Mouse (Mus musculus): ENCODE results near the gene Gabbr2. TPM values are rescaled to one million over a fixed set of nuclear protein-coding genes. Genes with fewer than 3 reads are reported as not detected.

The Gabbr2 gene
- polyA plus RNA-seq, 1 experiment from 2014 or later, result 0.03 TPM

- Histone ChIP-seq H3K27ac (ENCODE audit: low read length) (peak overlapping the region; percentile 10; the same call in 1 of the 2 replicates), H3K36me3 (ENCODE audit: control insufficient read depth, insufficient read depth) (no peaks in the 10 kb centered on the region), H3K27me3 (ENCODE audit: control insufficient read depth, insufficient read depth, low read length) (no peaks in the 10 kb centered on the region), H3K4me3 (ENCODE audit: low read length) (no peak overlapping the region), H3K4me1 (ENCODE audit: control insufficient read depth, insufficient read depth, low read length) (peaks cover 13% of the 10 kb centered on the region), H3K4me2 (ENCODE audit: low read depth, low read length) (peak overlapping the region; percentile 32; the same call in 1 of the 2 replicates), H3K9me3 (replicated peaks; ENCODE audit: control insufficient read depth, low read length) (no peaks in the 10 kb centered on the region), H3K9ac (ENCODE audit: low read length) (peak overlapping the region; percentile 33; the same call in 1 of the 2 replicates)
- WGBS, result 15% methylated on average over 13 of the region's 13 CpGs
- ATAC-seq (replicated peaks; ENCODE audit: extremely low read depth, insufficient read depth, low FRiP score), result peak; percentile 84
Measured at GRCm38 (mm10) chr4:46858899-46859298, 132.8 kb downstream of the Gabbr2 start.

- ATAC-seq (replicated peaks; ENCODE audit: extremely low read depth, insufficient read depth, low FRiP score), result no peak
- Histone ChIP-seq H3K4me2 (ENCODE audit: low read depth, low read length) (no peak overlapping the region), H3K9ac (ENCODE audit: low read length) (no peak overlapping the region), H3K27me3 (ENCODE audit: control insufficient read depth, insufficient read depth, low read length) (no peaks in the 10 kb centered on the region), H3K4me1 (ENCODE audit: control insufficient read depth, insufficient read depth, low read length) (peaks cover 13% of the 10 kb centered on the region), H3K36me3 (ENCODE audit: control insufficient read depth, insufficient read depth) (no peaks in the 10 kb centered on the region), H3K9me3 (replicated peaks; ENCODE audit: control insufficient read depth, low read length) (no peaks in the 10 kb centered on the region), H3K4me3 (ENCODE audit: low read length) (no peak overlapping the region), H3K27ac (ENCODE audit: low read length) (no peak overlapping the region)
- WGBS, result 85% methylated on average over 8 of the region's 8 CpGs
Measured at GRCm38 (mm10) chr4:46856145-46856544, 135.5 kb downstream of the Gabbr2 start.

GRCm38 (mm10) chr4:46854686-46855385 lies 136.8 kb downstream of the Gabbr2 start:
- 71% methylated on average over 23 of the region's 23 CpGs for WGBS
- Histone ChIP-seq H3K36me3 (ENCODE audit: control insufficient read depth, insufficient read depth) (no peaks in the 10 kb centered on the region), H3K4me1 (ENCODE audit: control insufficient read depth, insufficient read depth, low read length) (peaks cover 13% of the 10 kb centered on the region), H3K4me2 (ENCODE audit: low read depth, low read length) (no peak overlapping the region), H3K27ac (ENCODE audit: low read length) (no peak overlapping the region), H3K9ac (ENCODE audit: low read length) (no peak overlapping the region), H3K4me3 (ENCODE audit: low read length) (no peak overlapping the region), H3K9me3 (replicated peaks; ENCODE audit: control insufficient read depth, low read length) (peaks cover 4% of the 10 kb centered on the region), H3K27me3 (ENCODE audit: control insufficient read depth, insufficient read depth, low read length) (no peaks in the 10 kb centered on the region)
- no peak for ATAC-seq (replicated peaks; ENCODE audit: extremely low read depth, insufficient read depth, low FRiP score)

- no peak for ATAC-seq (replicated peaks; ENCODE audit: extremely low read depth, insufficient read depth, low FRiP score)
- Histone ChIP-seq H3K4me3 (ENCODE audit: low read length) (no peak overlapping the region), H3K27ac (ENCODE audit: low read length) (no peak overlapping the region), H3K9ac (ENCODE audit: low read length) (no peak overlapping the region), H3K27me3 (ENCODE audit: control insufficient read depth, insufficient read depth, low read length) (no peaks in the 10 kb centered on the region), H3K9me3 (replicated peaks; ENCODE audit: control insufficient read depth, low read length) (peaks cover 4% of the 10 kb centered on the region), H3K36me3 (ENCODE audit: control insufficient read depth, insufficient read depth) (no peaks in the 10 kb centered on the region), H3K4me1 (ENCODE audit: control insufficient read depth, insufficient read depth, low read length) (peaks cover 8% of the 10 kb centered on the region), H3K4me2 (ENCODE audit: low read depth, low read length) (no peak overlapping the region)
- WGBS, result 58% methylated on average over 12 of the region's 12 CpGs
Measured at GRCm38 (mm10) chr4:46853852-46854460, 137.7 kb downstream of the Gabbr2 start.

GRCm38 (mm10) chr4:46847745-46848144 lies 143.9 kb downstream of the Gabbr2 start:
- no peak for ATAC-seq (replicated peaks; ENCODE audit: extremely low read depth, insufficient read depth, low FRiP score)
- no peaks in the 10 kb centered on the region for H3K4me1 ChIP-seq (ENCODE audit: control insufficient read depth, insufficient read depth, low read length)

GRCm38 (mm10) chr4:46846396-46846795 lies 145.3 kb downstream of the Gabbr2 start:
- no peaks in the 10 kb centered on the region for H3K4me1 ChIP-seq (ENCODE audit: control insufficient read depth, insufficient read depth, low read length)
- H3K9ac ChIP-seq (ENCODE audit: low read length), result no peak overlapping the region
- ATAC-seq (replicated peaks; ENCODE audit: extremely low read depth, insufficient read depth, low FRiP score), result no peak
- H3K36me3 ChIP-seq (ENCODE audit: control insufficient read depth, insufficient read depth), result no peaks in the 10 kb centered on the region
- H3K4me2 ChIP-seq (ENCODE audit: low read depth, low read length), result no peak overlapping the region
- WGBS, result 95% methylated on average over 10 of the region's 10 CpGs
- no peak overlapping the region for H3K27ac ChIP-seq (ENCODE audit: low read length)
- H3K4me3 ChIP-seq (ENCODE audit: low read length), result no peak overlapping the region
- H3K9me3 ChIP-seq (replicated peaks; ENCODE audit: control insufficient read depth, low read length), result peaks cover 10% of the 10 kb centered on the region
- H3K27me3 ChIP-seq (ENCODE audit: control insufficient read depth, insufficient read depth, low read length), result no peaks in the 10 kb centered on the region

More at GRCm38 (mm10) chr4:46847745-46848144, 143.9 kb downstream of the Gabbr2 start:
- Histone ChIP-seq H3K4me2 (ENCODE audit: low read depth, low read length) (no peak overlapping the region), H3K36me3 (ENCODE audit: control insufficient read depth, insufficient read depth) (no peaks in the 10 kb centered on the region), H3K4me3 (ENCODE audit: low read length) (no peak overlapping the region), H3K9ac (ENCODE audit: low read length) (no peak overlapping the region), H3K9me3 (replicated peaks; ENCODE audit: control insufficient read depth, low read length) (peaks cover 10% of the 10 kb centered on the region), H3K27ac (ENCODE audit: low read length) (no peak overlapping the region), H3K27me3 (ENCODE audit: control insufficient read depth, insufficient read depth, low read length) (no peaks in the 10 kb centered on the region)

GRCm38 (mm10) chr4:46844982-46845643 lies 146.6 kb downstream of the Gabbr2 start:
- no peak overlapping the region for H3K4me3 ChIP-seq (ENCODE audit: low read length)
- peak; percentile 58 for ATAC-seq (replicated peaks; ENCODE audit: extremely low read depth, insufficient read depth, low FRiP score)
- no peaks in the 10 kb centered on the region for H3K36me3 ChIP-seq (ENCODE audit: control insufficient read depth, insufficient read depth)
- H3K27me3 ChIP-seq (ENCODE audit: control insufficient read depth, insufficient read depth, low read length), result no peaks in the 10 kb centered on the region
- peaks cover 5% of the 10 kb centered on the region for H3K9me3 ChIP-seq (replicated peaks; ENCODE audit: control insufficient read depth, low read length)
- no peak overlapping the region for H3K9ac ChIP-seq (ENCODE audit: low read length)
- no peak overlapping the region for H3K4me2 ChIP-seq (ENCODE audit: low read depth, low read length)
- no peaks in the 10 kb centered on the region for H3K4me1 ChIP-seq (ENCODE audit: control insufficient read depth, insufficient read depth, low read length)
- 61% methylated on average over 6 of the region's 6 CpGs for whole genome bisulfite sequencing
- no peak overlapping the region for H3K27ac ChIP-seq (ENCODE audit: low read length)

- Histone ChIP-seq H3K27me3 (ENCODE audit: control insufficient read depth, insufficient read depth, low read length) (no peaks in the 10 kb centered on the region), H3K36me3 (ENCODE audit: control insufficient read depth, insufficient read depth) (no peaks in the 10 kb centered on the region), H3K4me1 (ENCODE audit: control insufficient read depth, insufficient read depth, low read length) (no peaks in the 10 kb centered on the region), H3K9me3 (replicated peaks; ENCODE audit: control insufficient read depth, low read length) (peaks cover 5% of the 10 kb centered on the region; the same call in 1 of the 2 replicates), H3K4me2 (ENCODE audit: low read depth, low read length) (no peak overlapping the region), H3K27ac (ENCODE audit: low read length) (no peak overlapping the region), H3K4me3 (ENCODE audit: low read length) (no peak overlapping the region), H3K9ac (ENCODE audit: low read length) (no peak overlapping the region)
- WGBS, result 82% methylated on average over 5 of the region's 5 CpGs
- ATAC-seq (replicated peaks; ENCODE audit: extremely low read depth, insufficient read depth, low FRiP score), result no peak
Measured at GRCm38 (mm10) chr4:46844567-46844966, 147.1 kb downstream of the Gabbr2 start.

- no peak overlapping the region for H3K4me3 ChIP-seq (ENCODE audit: low read length)
- no peaks in the 10 kb centered on the region for H3K36me3 ChIP-seq (ENCODE audit: control insufficient read depth, insufficient read depth)
- no peaks in the 10 kb centered on the region for H3K27me3 ChIP-seq (ENCODE audit: control insufficient read depth, insufficient read depth, low read length)
- no peaks in the 10 kb centered on the region for H3K4me1 ChIP-seq (ENCODE audit: control insufficient read depth, insufficient read depth, low read length)
- 88% methylated on average over 7 of the region's 7 CpGs for WGBS
- no peak for ATAC-seq (replicated peaks; ENCODE audit: extremely low read depth, insufficient read depth, low FRiP score)
- no peak overlapping the region for H3K27ac ChIP-seq (ENCODE audit: low read length)
- H3K9ac ChIP-seq (ENCODE audit: low read length), result no peak overlapping the region
- no peak overlapping the region for H3K4me2 ChIP-seq (ENCODE audit: low read depth, low read length)
- peaks cover 5% of the 10 kb centered on the region; the same call in 1 of the 2 replicates for H3K9me3 ChIP-seq (replicated peaks; ENCODE audit: control insufficient read depth, low read length)
Measured at GRCm38 (mm10) chr4:46842596-46842995, 149.1 kb downstream of the Gabbr2 start.

Data from heart, embryonic 16.5 days (tissue).